Mouse (Mus musculus): Measurements from ENCODE around the gene Msln.

GRCm38 (mm10) chr17:25717691-25718090 is 36.5 kb downstream of the Msln start:
- TF ChIP-seq UBTF (IDR thresholded peaks at IDR 0.05; ENCODE audit: borderline replicate concordance, insufficient read depth, low read depth, low read length) (no peak), POLR2A (IDR thresholded peaks at IDR 0.05; ENCODE audit: control insufficient read depth in 1 of 2, insufficient read depth in 1 of 2, low read depth in 1 of 2, low read length in 2 of 2, poor library complexity in 1 of 2) (no peak), SMC3 (IDR thresholded peaks at IDR 0.05; ENCODE audit: low read depth, low read length) (no peak), MYC (IDR thresholded peaks at IDR 0.05; ENCODE audit: low read depth, low read length) (no peak), MAZ (IDR thresholded peaks at IDR 0.05; ENCODE audit: low read depth, low read length) (no peak), MAX (IDR thresholded peaks at IDR 0.05; ENCODE audit: low read length) (no peak), BHLHE40 (IDR thresholded peaks at IDR 0.05; ENCODE audit: borderline replicate concordance, low read depth, low read length) (no peak), MYB (IDR thresholded peaks at IDR 0.05; ENCODE audit: low read depth, low read length) (no peak), KAT2A (conservative IDR thresholded peaks at IDR 0.05; ENCODE audit: low read depth, low read length) (no peak), CTCF (IDR thresholded peaks at IDR 0.05 in 2 of 3, conservative IDR thresholded peaks at IDR 0.05 in 1 of 3; ENCODE audit: control insufficient read depth in 1 of 3, insufficient read depth in 1 of 3, low read depth in 2 of 3, low read length in 3 of 3, poor library complexity in 1 of 3, severe bottlenecking in 1 of 3) (no peak), E2F4 (IDR thresholded peaks at IDR 0.05; ENCODE audit: borderline replicate concordance, low read depth, low read length) (no peak), CHD2 (IDR thresholded peaks at IDR 0.05; ENCODE audit: low read length) (no peak), GATA1 (IDR thresholded peaks at IDR 0.05; ENCODE audit: low read depth, low read length) (no peak)
